Mouse (Mus musculus) lung, postnatal 36 days (tissue): ENCODE measurements around the gene Med21.

Experiments used
- DNase-seq: peaks from one replicate; pipeline ENCODE4 v3.0.0; 2022; ENCODE audit warnings: mixed read lengths

The Med21 gene

GRCm38 (mm10) chr6:146640068-146640965 lies 2.0 kb upstream of the Med21 start:
- DNase-seq: no peak

DNA sequence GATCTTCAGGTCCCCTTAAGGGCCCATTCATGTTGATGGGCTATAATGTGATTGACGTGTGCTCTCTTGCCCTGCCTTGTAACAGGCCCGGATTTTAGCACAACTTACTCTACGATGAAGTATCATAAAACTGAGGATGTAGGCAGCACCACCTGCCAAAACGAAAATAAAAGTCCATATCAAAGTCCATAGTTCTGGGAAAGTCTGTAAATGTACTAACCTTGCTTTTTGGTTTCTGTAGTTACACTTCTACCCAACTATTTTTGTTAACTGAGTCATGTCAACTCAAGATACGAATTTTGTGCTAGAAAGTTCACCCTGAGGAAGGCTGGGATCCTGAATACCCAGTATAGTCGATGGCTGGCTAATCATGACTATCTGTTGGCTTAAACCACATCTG lies 1.4 kb upstream of the Med21 start:
- DNase-seq: no peak

DNA sequence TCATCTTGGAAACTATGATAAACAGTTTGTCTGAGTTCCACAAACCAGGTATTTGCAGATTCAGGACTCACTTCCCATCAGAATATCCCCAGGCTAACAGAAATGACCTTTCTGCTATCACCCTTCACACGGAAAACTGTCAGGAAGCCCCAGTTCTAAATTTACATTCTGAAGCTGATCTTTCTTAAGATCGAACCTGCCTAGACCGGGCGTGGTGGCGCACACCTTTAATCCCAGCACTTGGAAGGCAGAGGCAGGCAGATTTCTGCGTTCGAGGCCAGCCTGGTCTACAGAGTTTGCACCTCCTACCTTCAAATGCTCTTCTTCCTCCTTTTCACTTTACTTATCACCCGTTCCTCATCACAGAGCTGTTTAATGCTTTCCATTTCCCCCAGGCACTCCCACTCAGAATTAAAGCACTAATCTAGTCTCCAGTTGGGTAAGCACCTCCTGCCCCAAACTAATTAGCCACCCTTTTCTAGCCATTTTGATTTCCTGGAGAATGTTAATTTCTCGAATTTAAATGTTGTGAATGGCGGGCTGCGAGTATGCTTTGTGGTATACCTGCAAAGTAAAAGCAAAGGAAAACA lies 631 bp upstream of the Med21 start:
- DNase-seq: no peak

- DNase-seq: peak; percentile 28
These were observed 830 bp downstream of the Med21 start for GRCm38 (mm10) chr6:146643184-146643570.

DNA sequence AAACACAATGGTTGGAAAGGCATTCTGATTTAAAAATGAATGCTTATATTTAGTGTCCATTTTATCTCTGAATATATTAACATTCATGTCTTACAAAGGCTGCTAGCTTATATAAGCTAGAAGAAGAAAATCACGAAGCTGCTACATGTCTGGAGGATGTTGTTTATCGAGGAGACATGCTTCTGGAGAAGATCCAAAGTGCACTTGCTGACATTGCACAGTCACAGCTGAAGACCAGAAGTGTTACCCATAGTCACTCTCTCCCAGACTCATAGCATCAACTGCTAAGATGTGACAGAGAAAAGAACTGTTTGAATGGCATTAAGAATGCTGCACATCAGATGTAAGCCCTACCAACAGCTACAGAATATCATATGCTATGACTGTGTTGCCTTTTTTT lies 7.7 kb downstream of the Med21 start:
- no peak for DNase-seq

GRCm38 (mm10) chr6:146651431-146651830 lies 9.1 kb downstream of the Med21 start:
- no peak for DNase-seq

DNA sequence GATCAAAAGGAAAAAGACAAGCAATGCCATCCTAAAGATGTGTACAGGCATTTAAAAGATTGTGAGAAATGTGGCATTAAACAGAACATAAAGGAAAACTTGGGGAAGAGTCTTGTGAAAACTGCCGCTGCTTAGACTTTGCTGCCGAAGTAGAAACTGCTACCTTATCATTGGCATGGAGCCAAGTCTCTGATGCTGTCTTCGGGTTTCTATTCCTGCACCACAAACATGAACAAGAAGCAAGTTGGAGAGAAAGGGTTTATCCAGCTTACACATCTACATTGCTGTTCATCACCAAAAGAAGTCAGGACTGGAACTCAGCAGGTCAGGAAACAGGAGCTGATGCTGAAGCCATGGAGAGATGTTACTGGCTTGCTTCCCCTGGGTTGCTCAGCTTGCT lies 10.8 kb downstream of the Med21 start:
- DNase-seq: no peak

DNA sequence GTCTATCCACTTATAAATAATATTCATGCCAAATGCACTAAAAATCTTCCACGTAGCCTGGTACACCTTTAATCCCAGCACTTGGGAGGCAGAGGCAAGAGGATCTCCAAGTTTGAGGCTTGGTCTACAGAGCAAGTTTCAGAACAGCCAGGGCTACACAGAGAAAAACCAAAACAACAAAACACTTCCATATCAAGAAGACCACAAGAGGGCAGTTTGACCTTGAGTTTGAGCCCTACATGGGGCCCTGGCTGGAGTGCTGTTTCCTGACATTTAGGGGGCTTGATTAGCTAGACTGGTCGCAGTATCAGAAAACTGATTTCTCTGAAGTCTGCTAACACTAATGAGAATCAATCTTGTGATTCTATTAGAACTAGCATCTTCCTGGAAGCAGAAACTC lies 18.2 kb downstream of the Med21 start:
- DNase-seq: peak; percentile 50

DNA sequence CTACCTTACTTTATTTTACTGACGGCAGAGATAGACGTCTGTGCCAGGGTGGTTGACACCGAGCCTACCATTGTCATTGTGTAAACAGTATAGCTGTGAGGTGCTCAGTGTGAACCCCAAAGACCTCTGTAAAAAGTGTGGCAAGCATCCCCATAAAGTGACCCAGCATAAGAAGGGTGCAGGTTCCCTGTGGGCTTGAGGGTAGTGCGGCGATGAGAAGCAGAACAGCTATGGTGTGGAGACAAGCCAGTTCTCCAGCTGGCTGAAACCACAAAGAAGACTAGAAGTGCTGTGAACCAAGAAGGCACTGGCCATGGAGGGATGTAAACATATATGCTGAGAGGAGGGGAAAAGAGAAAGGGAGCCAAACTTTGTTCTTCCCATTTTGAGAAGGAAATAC lies 19.3 kb downstream of the Med21 start:
- no peak for DNase-seq

GRCm38 (mm10) chr6:146662679-146663078 lies 20.3 kb downstream of the Med21 start:
- peak; percentile 62 for DNase-seq

DNA sequence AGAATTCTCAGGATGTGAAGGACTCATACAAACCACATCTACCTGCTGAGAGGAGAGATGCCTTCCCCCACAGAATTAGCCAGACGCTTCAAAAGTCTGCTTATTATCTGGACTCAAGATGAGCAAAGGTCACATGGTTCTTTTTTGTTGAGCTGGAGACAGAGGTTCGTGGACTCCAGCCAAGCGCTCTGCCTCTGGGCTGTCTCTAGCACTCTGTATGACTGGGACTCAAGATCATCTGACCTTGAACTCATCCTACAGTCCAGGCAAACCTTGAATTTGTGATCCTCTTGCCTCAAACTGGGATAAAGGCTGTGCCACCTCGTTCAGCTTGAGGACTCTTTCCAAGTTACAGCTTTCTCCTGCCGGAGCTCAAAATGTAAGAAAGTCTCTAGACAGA lies 21.8 kb downstream of the Med21 start:
- no peak for DNase-seq

GRCm38 (mm10) chr6:146664917-146665316 lies 22.6 kb downstream of the Med21 start:
- no peak for DNase-seq

- DNase-seq: no peak
These were observed 23.1 kb downstream of the Med21 start for GRCm38 (mm10) chr6:146665408-146665807.

DNA sequence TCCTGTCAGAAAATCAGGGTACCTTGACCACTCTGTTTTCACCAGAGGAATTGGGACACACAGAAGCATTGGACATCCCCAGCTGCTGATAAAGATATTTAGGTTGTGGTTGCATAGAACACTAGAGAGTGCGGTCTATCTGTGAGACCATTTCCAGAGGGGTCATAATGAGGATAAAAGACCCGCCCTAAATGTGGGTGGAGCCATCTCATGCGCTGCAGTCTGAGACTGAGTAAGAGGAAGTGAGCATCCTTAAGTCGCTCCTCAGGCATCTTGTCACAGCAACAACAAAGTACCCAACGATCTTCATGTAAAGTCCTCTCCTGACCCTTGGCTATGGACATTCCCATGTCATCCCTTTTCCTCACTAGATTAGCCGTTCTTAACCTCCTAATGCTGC lies 24.5 kb downstream of the Med21 start:
- no peak for DNase-seq

DNA sequence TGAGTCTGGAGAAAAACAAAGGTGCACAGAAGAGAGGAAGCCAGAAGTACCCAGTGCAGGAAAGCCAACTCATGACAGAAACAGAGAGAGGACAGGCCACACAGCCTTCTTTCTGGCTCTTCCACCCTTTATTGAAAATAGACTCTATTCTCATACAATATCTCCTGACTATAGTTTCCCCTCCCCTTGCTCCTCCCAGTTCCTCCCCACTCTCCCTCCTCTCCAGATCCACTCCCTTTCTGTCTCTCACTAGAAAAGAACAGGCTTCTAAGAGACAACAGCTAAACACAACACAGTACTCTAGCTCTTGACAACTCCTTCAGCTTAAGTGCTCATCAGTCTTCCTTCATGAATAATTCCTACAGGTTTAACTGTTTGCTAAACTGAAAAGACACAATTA lies 26.3 kb downstream of the Med21 start:
- DNase-seq: no peak

DNA sequence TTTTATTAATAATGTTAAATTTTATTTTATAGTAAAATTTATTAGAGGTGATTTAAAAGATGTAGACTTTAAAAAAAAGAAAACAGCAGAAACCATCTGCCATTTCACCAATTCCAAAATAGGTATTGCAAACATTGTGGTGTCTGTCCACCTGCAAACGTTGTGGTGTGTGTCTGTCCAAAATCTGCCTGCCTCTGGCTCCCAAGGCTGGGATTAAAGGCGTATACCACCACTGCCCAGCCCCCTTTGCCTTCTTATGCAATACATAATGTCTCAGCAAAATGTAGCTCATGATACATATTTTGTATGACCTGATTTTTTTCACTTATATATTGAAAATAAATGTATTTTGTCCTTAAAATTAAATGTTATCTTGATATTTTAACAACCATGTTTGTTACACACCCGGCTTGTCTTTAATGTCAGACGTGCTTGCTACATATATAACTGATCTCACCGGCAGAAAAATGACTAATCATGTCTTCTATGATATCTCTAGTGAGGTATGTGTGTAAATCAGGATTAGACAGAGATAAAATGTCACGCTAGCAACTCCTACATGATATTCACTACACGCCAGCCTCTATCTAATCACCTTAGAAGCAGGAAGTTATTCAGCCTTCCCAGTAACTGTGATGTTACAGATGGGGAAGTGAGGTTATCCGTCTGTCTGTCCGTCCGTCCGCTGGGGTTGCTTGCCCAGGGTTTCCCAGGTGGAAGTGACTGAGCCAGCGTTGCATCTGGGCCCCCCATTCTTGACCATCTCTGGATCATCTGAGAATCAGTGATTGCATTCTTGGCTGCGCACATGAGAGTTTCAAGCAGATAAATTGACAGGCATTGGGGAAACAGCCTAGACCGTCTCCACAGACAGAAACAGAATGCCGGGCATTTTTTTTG lies 28.9 kb downstream of the Med21 start:
- no peak for DNase-seq

DNA sequence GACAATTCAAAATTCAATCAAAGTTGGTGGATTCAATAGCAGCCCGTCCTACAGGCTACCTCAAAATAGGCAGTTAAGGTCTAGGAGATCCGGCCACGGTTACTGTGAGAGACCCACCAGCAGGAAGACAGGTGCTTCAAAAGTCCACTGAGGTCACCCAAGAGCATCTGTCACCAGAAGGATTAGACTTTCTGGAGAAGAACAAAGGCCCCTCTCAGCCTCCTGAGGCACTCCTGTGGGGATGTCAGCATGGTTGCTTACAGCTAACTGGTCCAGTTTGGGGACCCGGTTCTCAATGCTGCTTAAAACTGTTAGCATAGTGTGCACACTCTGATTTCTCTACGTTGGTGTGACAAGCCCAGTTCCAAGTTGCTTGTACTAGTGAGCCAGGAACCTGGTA lies 29.8 kb downstream of the Med21 start:
- no peak for DNase-seq

- no peak for DNase-seq
These were observed 31.3 kb downstream of the Med21 start for GRCm38 (mm10) chr6:146673696-146674095.

DNA sequence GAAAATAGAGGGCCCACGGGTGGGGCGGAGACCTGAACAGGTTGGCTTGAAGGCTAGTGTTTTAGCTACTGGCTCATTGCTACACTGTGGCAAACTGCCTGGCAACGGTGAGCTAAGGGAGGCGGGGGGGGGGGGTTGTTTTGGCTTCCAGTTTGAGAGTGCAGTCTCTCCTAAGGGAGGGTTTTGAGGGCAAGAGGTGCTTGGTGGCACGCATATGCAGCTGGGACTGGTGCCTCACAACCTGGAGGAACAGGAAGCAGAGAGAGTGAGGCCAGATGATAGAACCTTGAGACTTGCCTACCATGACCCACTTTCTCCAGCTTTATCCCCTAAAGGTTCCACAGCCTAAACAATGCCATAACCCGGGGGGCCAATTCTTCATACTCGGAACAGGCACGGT lies 32.1 kb downstream of the Med21 start:
- no peak for DNase-seq

- DNase-seq: peak; percentile 48
These were observed 32.7 kb downstream of the Med21 start for GRCm38 (mm10) chr6:146674881-146675536.

GRCm38 (mm10) chr6:146676904-146677303 lies 34.6 kb downstream of the Med21 start:
- no peak for DNase-seq

DNA sequence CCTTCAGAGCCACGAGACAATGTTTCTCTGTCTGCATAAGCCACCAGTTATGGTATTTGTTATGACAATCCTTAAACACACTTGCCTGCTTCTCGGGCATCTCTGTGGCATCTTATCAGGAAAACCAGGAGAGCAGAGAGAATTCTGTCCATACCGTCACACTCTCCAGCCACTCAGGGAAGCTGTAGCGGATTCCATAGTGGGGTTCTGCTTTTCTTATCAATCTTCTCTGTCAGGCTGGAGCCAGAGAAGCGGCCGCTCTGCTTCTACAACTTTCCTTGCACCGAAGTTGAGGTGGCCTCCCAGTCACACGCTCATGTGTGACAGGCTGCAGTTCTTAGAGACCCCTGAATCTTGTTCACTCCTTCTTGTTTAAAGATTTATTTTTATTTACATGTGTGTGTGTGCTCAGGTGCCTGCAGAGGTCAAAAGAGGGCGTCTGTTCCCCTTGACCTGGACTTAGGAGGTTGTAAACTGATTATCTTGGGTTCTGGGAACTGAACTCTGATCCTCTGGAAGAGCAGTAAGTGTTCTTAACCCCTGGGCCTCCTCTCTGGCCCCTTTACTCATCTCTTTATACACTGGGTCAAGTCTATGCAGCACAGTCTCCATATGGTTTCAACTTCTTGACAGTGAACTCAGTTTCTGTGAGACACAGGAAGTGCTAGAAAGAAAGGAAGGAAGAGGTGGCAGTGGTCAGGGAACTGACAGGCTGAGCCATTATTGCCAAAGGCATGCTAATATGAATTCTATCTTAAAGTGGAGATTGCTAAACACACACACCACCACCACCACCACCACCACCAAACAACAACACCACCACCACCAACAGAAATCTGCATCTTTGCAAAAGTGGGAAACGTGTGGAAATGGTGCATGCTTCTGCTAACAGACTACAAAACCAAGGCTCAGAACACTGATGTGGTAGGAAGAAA lies 36.1 kb downstream of the Med21 start:
- no peak for DNase-seq
